26 mouse cellular contexts compared by ENCODE assay signal in genomic region chr6:99938949-99939348, GRCm38 (mm10).
DNase-seq lines count a peak whose midpoint lies in the region; ATAC-seq and TF ChIP-seq lines count a peak whose summit lies in the region.
"Had no signal": no experiment of that assay in that cellular context is flagged by ENCODE, and none has a peak within 500 bp of the region (broad histone marks: within the 10 kb centered on the region; RNA-seq: fewer than 3 reads in every experiment).

No protein-coding gene starts in this region.

- no peaks in the 10 kb centered on the region for H3K27me3 ChIP-seq in forebrain, embryonic 13.5 days
- H3K27me3 ChIP-seq in forebrain, embryonic 16.5 days (replicated peaks; ENCODE audit: control insufficient read depth, insufficient read depth, low read length): no peaks in the 10 kb centered on the region
- no peaks in the 10 kb centered on the region for H3K27me3 ChIP-seq in limb, embryonic 11.5 days (ENCODE audit: control insufficient read depth, insufficient read depth, low read length)
- no peaks in the 10 kb centered on the region for H3K27me3 ChIP-seq in midbrain, embryonic 14.5 days (ENCODE audit: control insufficient read depth, insufficient read depth, low read length)
- no peaks in the 10 kb centered on the region for H3K27me3 ChIP-seq in thymus, adult 2 months (ENCODE audit: control insufficient read depth, insufficient read depth, low read length)
- H3K27me3 ChIP-seq: embryonic facial prominence, embryonic 15.5 days; forebrain, embryonic 15.5 days had no signal

- H3K9me3 ChIP-seq in forebrain, embryonic 13.5 days (replicated peaks): no peaks in the 10 kb centered on the region
- no peaks in the 10 kb centered on the region for H3K9me3 ChIP-seq in forebrain, embryonic 16.5 days (ENCODE audit: control insufficient read depth, low read length)
- H3K9me3 ChIP-seq in limb, embryonic 11.5 days (ENCODE audit: control insufficient read depth, low read length): no peaks in the 10 kb centered on the region
- H3K9me3 ChIP-seq in midbrain, embryonic 14.5 days (ENCODE audit: control insufficient read depth, low read length): no peaks in the 10 kb centered on the region
- H3K9me3 ChIP-seq: embryonic facial prominence, embryonic 15.5 days; forebrain, embryonic 15.5 days; heart, embryonic 13.5 days; hindbrain, embryonic 13.5 days had no signal

- 50% methylated on average over 7 of the region's 7 CpGs for WGBS in forebrain, embryonic 13.5 days
- WGBS in forebrain, embryonic 16.5 days: 48% methylated on average over 7 of the region's 7 CpGs
- WGBS in limb, embryonic 11.5 days: 16% methylated on average over 7 of the region's 7 CpGs
- WGBS in midbrain, embryonic 14.5 days: 31% methylated on average over 7 of the region's 7 CpGs
- 43% methylated on average over 7 of the region's 7 CpGs for WGBS in thymus, adult 2 months

- peak; percentile 63 for DNase-seq in forelimb bud, embryonic 11.5 days (ENCODE audit: low read depth, low spot score)
- peak; percentile 60 for DNase-seq in limb, embryonic 11.5 days (ENCODE audit: low spot score)
- DNase-seq in midbrain, embryonic 14.5 days: peak; percentile 47
- DNase-seq in left cerebral cortex, adult 2 months (ENCODE audit: extremely low spot score in 1 of 2, low spot score in 2 of 2): no peak
- DNase-seq in thymus, adult 2 months: no peak
- DNase-seq: adrenal gland, postnatal 25 days; cerebellum, adult 11 months; cerebellum, postnatal 14 days; gastrocnemius, postnatal 14 days; heart, adult 18-20 months; heart, postnatal 14 days; kidney, adult 9 months; kidney, postnatal 14 days; lung, postnatal 4 days; right cerebral cortex, postnatal 25 days; spleen, adult 18-20 months; thymus, postnatal 14 days had no signal

- H3K9ac ChIP-seq in forebrain, embryonic 13.5 days: no peak overlapping the region
- no peak overlapping the region for H3K9ac ChIP-seq in forebrain, embryonic 16.5 days (replicated peaks; ENCODE audit: low read depth, low read length)
- no peak overlapping the region for H3K9ac ChIP-seq in limb, embryonic 11.5 days (ENCODE audit: low read length)
- no peak overlapping the region for H3K9ac ChIP-seq in midbrain, embryonic 14.5 days (replicated peaks; ENCODE audit: low read length)
- H3K9ac ChIP-seq: embryonic facial prominence, embryonic 15.5 days; forebrain, embryonic 15.5 days; heart, embryonic 13.5 days; hindbrain, embryonic 13.5 days had no signal

- intact Hi-C loops in left cerebral cortex, adult 2 months (cut with DNase I): no loop called here

- 0 out of 2 replicates have a peak, but pooled peaks have one; percentile 27 for ATAC-seq in forebrain, embryonic 13.5 days
- ATAC-seq in forebrain, embryonic 16.5 days: no peak
- ATAC-seq in limb, embryonic 11.5 days (ENCODE audit: insufficient number of reproducible peaks, low FRiP score, low TSS enrichment, low read depth): peak; percentile 78
- no peak for ATAC-seq in midbrain, embryonic 14.5 days (ENCODE audit: low FRiP score, low TSS enrichment)
- ATAC-seq: CD4-positive, CD25-positive, alpha-beta regulatory T cell, adult 4 months; forebrain, embryonic 15.5 days; inflammation-experienced regulatory T-cells, adult 6 months had no signal

- no peak for TF ChIP-seq CTCF in left cerebral cortex, adult 2 months (IDR thresholded peaks at IDR 0.05)
- TF ChIP-seq CTCF in thymus, adult 2 months (IDR thresholded peaks at IDR 0.05; ENCODE audit: borderline replicate concordance, control insufficient read depth, extremely low read depth, insufficient read depth, low read length, poor library complexity): no peak

- TF ChIP-seq POLR2A in thymus, adult 2 months (IDR thresholded peaks at IDR 0.05; ENCODE audit: control insufficient read depth, extremely low read depth, insufficient read depth, low read length, poor library complexity): no peak

- no peak overlapping the region for H3K27ac ChIP-seq in forebrain, embryonic 13.5 days
- no peak overlapping the region for H3K27ac ChIP-seq in forebrain, embryonic 16.5 days (ENCODE audit: low read length)
- no peak overlapping the region for H3K27ac ChIP-seq in limb, embryonic 11.5 days (replicated peaks; ENCODE audit: low read depth, low read length)
- H3K27ac ChIP-seq in midbrain, embryonic 14.5 days (replicated peaks; ENCODE audit: low read depth, low read length): no peak overlapping the region
- H3K27ac ChIP-seq in left cerebral cortex, adult 2 months: no peak overlapping the region
- H3K27ac ChIP-seq in thymus, adult 2 months (ENCODE audit: control insufficient read depth, insufficient read depth, low read length): no peak overlapping the region
- H3K27ac ChIP-seq: embryonic facial prominence, embryonic 15.5 days; forebrain, embryonic 15.5 days; heart, embryonic 13.5 days; hindbrain, embryonic 13.5 days; layer of hippocampus, adult 2 months had no signal

- peaks cover 15% of the 10 kb centered on the region for H3K4me1 ChIP-seq in forebrain, embryonic 13.5 days
- H3K4me1 ChIP-seq in forebrain, embryonic 16.5 days (replicated peaks; ENCODE audit: control insufficient read depth, insufficient read depth, low read length): peaks cover 10% of the 10 kb centered on the region
- peaks cover 17% of the 10 kb centered on the region for H3K4me1 ChIP-seq in limb, embryonic 11.5 days (ENCODE audit: control insufficient read depth, insufficient read depth, low read length)
- peaks cover 16% of the 10 kb centered on the region for H3K4me1 ChIP-seq in midbrain, embryonic 14.5 days (ENCODE audit: control insufficient read depth, insufficient read depth, low read length)
- no peaks in the 10 kb centered on the region for H3K4me1 ChIP-seq in thymus, adult 2 months (replicated peaks; ENCODE audit: control insufficient read depth, insufficient read depth, low read length)

- H3K36me3 ChIP-seq in forebrain, embryonic 13.5 days (ENCODE audit: poor library complexity, severe bottlenecking): no peaks in the 10 kb centered on the region
- no peaks in the 10 kb centered on the region for H3K36me3 ChIP-seq in forebrain, embryonic 16.5 days (ENCODE audit: control insufficient read depth, insufficient read depth)
- no peaks in the 10 kb centered on the region for H3K36me3 ChIP-seq in limb, embryonic 11.5 days (ENCODE audit: control insufficient read depth, insufficient read depth, low read length)
- no peaks in the 10 kb centered on the region for H3K36me3 ChIP-seq in midbrain, embryonic 14.5 days (ENCODE audit: control insufficient read depth, insufficient read depth, low read length)
- H3K36me3 ChIP-seq in thymus, adult 2 months (ENCODE audit: control insufficient read depth, insufficient read depth, low read length): no peaks in the 10 kb centered on the region
- H3K36me3 ChIP-seq: embryonic facial prominence, embryonic 15.5 days; forebrain, embryonic 15.5 days; heart, embryonic 13.5 days; hindbrain, embryonic 13.5 days had no signal

- no peak overlapping the region for H3K4me2 ChIP-seq in forebrain, embryonic 13.5 days
- no peak overlapping the region for H3K4me2 ChIP-seq in forebrain, embryonic 16.5 days (ENCODE audit: low read length)
- no peak overlapping the region for H3K4me2 ChIP-seq in limb, embryonic 11.5 days (ENCODE audit: low read depth, severe bottlenecking)
- H3K4me2 ChIP-seq in midbrain, embryonic 14.5 days (ENCODE audit: low read length): no peak overlapping the region
- H3K4me2 ChIP-seq: embryonic facial prominence, embryonic 15.5 days; forebrain, embryonic 15.5 days; heart, embryonic 13.5 days; hindbrain, embryonic 13.5 days had no signal

- H3K4me3 ChIP-seq in forebrain, embryonic 13.5 days: no peak overlapping the region
- H3K4me3 ChIP-seq in forebrain, embryonic 16.5 days (replicated peaks; ENCODE audit: low read length): no peak overlapping the region
- no peak overlapping the region for H3K4me3 ChIP-seq in limb, embryonic 11.5 days (ENCODE audit: low read depth, low read length)
- no peak overlapping the region for H3K4me3 ChIP-seq in midbrain, embryonic 14.5 days (replicated peaks; ENCODE audit: low read depth, low read length)
- H3K4me3 ChIP-seq in left cerebral cortex, adult 2 months: no peak overlapping the region
- no peak overlapping the region for H3K4me3 ChIP-seq in thymus, adult 2 months (ENCODE audit: control insufficient read depth, insufficient read depth, low read length)
- H3K4me3 ChIP-seq: embryonic facial prominence, embryonic 15.5 days; forebrain, embryonic 15.5 days; heart, embryonic 13.5 days; hindbrain, embryonic 13.5 days; layer of hippocampus, adult 2 months had no signal

Comparison
In these comparisons a context has a peak if more than half of its experiments do, and no peak if none do; other contexts are left out.
1. ATAC-seq: peak in forebrain, embryonic 13.5 days (single experiment) and limb, embryonic 11.5 days (single experiment); none in forebrain, embryonic 16.5 days (single experiment) and midbrain, embryonic 14.5 days (single experiment).
2. DNase-seq: peak in forelimb bud, embryonic 11.5 days (single experiment), limb, embryonic 11.5 days (single experiment) and midbrain, embryonic 14.5 days (single experiment); none in left cerebral cortex, adult 2 months (0 of 2) and thymus, adult 2 months (single experiment).